Comparison of ENCODE assay signal across 9 mouse cellular contexts in genomic region chr2:20899301-20899700, GRCm38 (mm10).
DNase-seq lines count a peak whose midpoint lies in the region; ATAC-seq lines count a peak whose summit lies in the region.
"Had no signal": no experiment of that assay in that cellular context is flagged by ENCODE, and none has a peak within 500 bp of the region (broad histone marks: within the 10 kb centered on the region; RNA-seq: fewer than 3 reads in every experiment).

No protein-coding gene starts in this region.

- H3K9ac ChIP-seq in heart, embryonic 11.5 days (ENCODE audit: low read depth, low read length) = no peak overlapping the region
- H3K9ac ChIP-seq: embryonic facial prominence, embryonic 13.5 days had no signal

- H3K4me1 ChIP-seq in heart, embryonic 11.5 days (ENCODE audit: control insufficient read depth, insufficient read depth, low read length) = peaks cover 4% of the 10 kb centered on the region

- ATAC-seq in heart, embryonic 11.5 days (replicated peaks; ENCODE audit: insufficient number of reproducible peaks, low FRiP score, low TSS enrichment) = no peak
- ATAC-seq in CD4-positive, CD25-positive, alpha-beta regulatory T cell, adult 4 months = peak; percentile 89
- peak; percentile 89 for ATAC-seq in inflammation-experienced regulatory T-cells, adult 6 months

- peak overlapping the region; percentile 27; the same call in 1 of the 2 replicates for H3K4me2 ChIP-seq in heart, embryonic 11.5 days
- H3K4me2 ChIP-seq: embryonic facial prominence, embryonic 13.5 days had no signal

- WGBS in heart, embryonic 11.5 days (ENCODE audit: insufficient replicate concordance) = 41% methylated on average over 9 of the region's 9 CpGs

- DNase-seq in heart, adult 8-10 months (ENCODE audit: low spot score) = no peak
- DNase-seq in naive thymus-derived CD4-positive, alpha-beta T cell, adult 2 months (ENCODE audit: low read depth) = peak; percentile 50
- no peak for DNase-seq in cerebellum, postnatal 36 days
- no peak for DNase-seq in urinary bladder, adult 18-20 months (ENCODE audit: low spot score in 2 of 2)
- DNase-seq in left cerebral cortex, adult 11 months (ENCODE audit: low spot score) = no peak

- H3K27ac ChIP-seq in heart, embryonic 11.5 days (ENCODE audit: low read depth, low read length) = no peak overlapping the region
- H3K27ac ChIP-seq: embryonic facial prominence, embryonic 13.5 days had no signal

- no peaks in the 10 kb centered on the region for H3K9me3 ChIP-seq in heart, embryonic 11.5 days (replicated peaks; ENCODE audit: control insufficient read depth, low read length)
- H3K9me3 ChIP-seq: embryonic facial prominence, embryonic 13.5 days had no signal

- no peaks in the 10 kb centered on the region for H3K27me3 ChIP-seq in heart, embryonic 11.5 days (ENCODE audit: control insufficient read depth, insufficient read depth, low read length)
- H3K27me3 ChIP-seq: embryonic facial prominence, embryonic 13.5 days had no signal

- no peak overlapping the region for H3K4me3 ChIP-seq in heart, embryonic 11.5 days (ENCODE audit: low read depth, low read length)
- H3K4me3 ChIP-seq: embryonic facial prominence, embryonic 13.5 days had no signal

- H3K36me3 ChIP-seq in heart, embryonic 11.5 days (ENCODE audit: control insufficient read depth, insufficient read depth, low read length) = no peaks in the 10 kb centered on the region
- H3K36me3 ChIP-seq: embryonic facial prominence, embryonic 13.5 days had no signal
